Mouse (Mus musculus): ENCODE measurements around the gene Dbx1. TPM values are rescaled to one million over a fixed set of nuclear protein-coding genes. Genes with fewer than 3 reads are reported as not detected.
A peak's percentile ranks its signal among the peaks of the same experiment; 100 is the strongest.

The Dbx1 gene
- polyA plus RNA-seq, 1 experiment from 2014 or later = 182 TPM

DNA sequence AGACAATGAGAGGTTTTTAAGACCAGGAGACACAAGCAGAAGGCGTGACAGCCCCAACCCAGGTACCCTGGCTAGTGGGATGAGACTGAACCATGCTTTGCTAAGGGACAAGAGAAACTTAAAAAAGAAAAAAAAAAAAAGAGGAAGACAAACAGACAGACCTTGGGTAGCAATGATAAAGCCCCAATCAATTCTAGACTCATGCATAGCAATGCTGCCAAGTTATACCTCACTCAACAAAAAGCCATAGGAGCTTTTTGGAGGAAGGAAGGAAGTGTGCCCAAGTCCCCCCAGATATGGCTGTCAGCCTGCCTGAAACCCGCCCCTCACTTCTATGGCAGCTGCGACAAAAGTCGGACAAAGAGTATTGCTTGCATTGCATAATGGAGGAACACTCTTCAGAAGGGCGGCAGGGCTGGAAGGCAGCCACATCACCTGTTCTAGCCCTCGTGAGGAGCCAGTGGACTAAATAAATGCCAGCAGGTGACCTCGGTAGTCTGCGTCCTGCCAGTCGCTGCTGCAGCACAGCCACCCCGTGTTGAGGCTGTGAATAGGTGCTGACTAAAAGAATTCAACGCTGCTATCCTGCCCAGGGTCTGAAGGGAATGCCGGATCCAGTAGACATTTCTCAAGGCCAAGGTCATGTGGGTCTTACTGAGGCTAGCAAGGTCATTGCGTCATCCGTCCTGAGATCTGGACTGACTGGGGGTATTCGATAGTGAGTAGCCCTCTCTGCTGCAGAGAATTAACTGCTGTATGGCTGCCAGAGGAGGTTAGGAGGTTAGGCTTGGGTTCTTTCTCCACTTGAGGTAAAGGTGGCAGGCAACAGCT, 31.5 kb downstream of the Dbx1 start:
- Histone ChIP-seq H3K9me3 (ENCODE audit: control insufficient read depth, low read length) (no peaks in the 10 kb centered on the region), H3K4me1 (ENCODE audit: control insufficient read depth, insufficient read depth, low read length) (no peaks in the 10 kb centered on the region), H3K27ac (ENCODE audit: low read depth, low read length) (no peak overlapping the region), H3K4me2 (no peak overlapping the region), H3K27me3 (ENCODE audit: control insufficient read depth, insufficient read depth, low read length) (no peaks in the 10 kb centered on the region), H3K9ac (ENCODE audit: low read length) (no peak overlapping the region), H3K4me3 (ENCODE audit: low read depth, low read length) (no peak overlapping the region), H3K36me3 (ENCODE audit: control insufficient read depth, insufficient read depth, low read length) (no peaks in the 10 kb centered on the region)
- DNase-seq (ENCODE audit: low spot score, missing footprints) = no peak
- no peak for ATAC-seq (ENCODE audit: low FRiP score)
- WGBS = 91% methylated on average over 15 of the region's 15 CpGs

- H3K27ac ChIP-seq (ENCODE audit: low read depth, low read length) = no peak overlapping the region
- ATAC-seq (ENCODE audit: low FRiP score) = no peak
- no peaks in the 10 kb centered on the region for H3K27me3 ChIP-seq (ENCODE audit: control insufficient read depth, insufficient read depth, low read length)
- no peak overlapping the region for H3K4me3 ChIP-seq (ENCODE audit: low read depth, low read length)
- H3K36me3 ChIP-seq (ENCODE audit: control insufficient read depth, insufficient read depth, low read length) = no peaks in the 10 kb centered on the region; the same call in 1 of the 2 replicates
- H3K9ac ChIP-seq (ENCODE audit: low read length) = no peak overlapping the region
- no peak overlapping the region for H3K4me2 ChIP-seq
- WGBS = 93% methylated on average over 14 of the region's 14 CpGs
- no peaks in the 10 kb centered on the region for H3K4me1 ChIP-seq (ENCODE audit: control insufficient read depth, insufficient read depth, low read length)
- DNase-seq (ENCODE audit: low spot score, missing footprints) = no peak
- no peaks in the 10 kb centered on the region for H3K9me3 ChIP-seq (ENCODE audit: control insufficient read depth, low read length)
Measured at GRCm38 (mm10) chr7:49604244-49604643, 32.4 kb downstream of the Dbx1 start.

- H3K4me3 ChIP-seq (ENCODE audit: low read depth, low read length) = no peak overlapping the region
- no peak overlapping the region for H3K27ac ChIP-seq (ENCODE audit: low read depth, low read length)
- no peak overlapping the region for H3K9ac ChIP-seq (ENCODE audit: low read length)
- no peaks in the 10 kb centered on the region for H3K9me3 ChIP-seq (ENCODE audit: control insufficient read depth, low read length)
- no peaks in the 10 kb centered on the region for H3K27me3 ChIP-seq (ENCODE audit: control insufficient read depth, insufficient read depth, low read length)
- no peak overlapping the region for H3K4me2 ChIP-seq
- ATAC-seq (ENCODE audit: low FRiP score) = peak; percentile 68; the same call in 1 of the 2 replicates
- DNase-seq (ENCODE audit: low spot score, missing footprints) = peak; percentile 90
- WGBS = 60% methylated on average over 13 of the region's 13 CpGs
- no peaks in the 10 kb centered on the region; the same call in 1 of the 2 replicates for H3K36me3 ChIP-seq (ENCODE audit: control insufficient read depth, insufficient read depth, low read length)
- no peaks in the 10 kb centered on the region for H3K4me1 ChIP-seq (ENCODE audit: control insufficient read depth, insufficient read depth, low read length)
Measured at GRCm38 (mm10) chr7:49601191-49601975, 35.3 kb downstream of the Dbx1 start.

GRCm38 (mm10) chr7:49599950-49600349, 36.7 kb downstream of the Dbx1 start:
- Histone ChIP-seq H3K4me1 (ENCODE audit: control insufficient read depth, insufficient read depth, low read length) (no peaks in the 10 kb centered on the region), H3K4me2 (no peak overlapping the region), H3K36me3 (ENCODE audit: control insufficient read depth, insufficient read depth, low read length) (peaks cover 1% of the 10 kb centered on the region), H3K9ac (ENCODE audit: low read length) (no peak overlapping the region), H3K9me3 (ENCODE audit: control insufficient read depth, low read length) (no peaks in the 10 kb centered on the region), H3K4me3 (ENCODE audit: low read depth, low read length) (no peak overlapping the region), H3K27ac (ENCODE audit: low read depth, low read length) (no peak overlapping the region), H3K27me3 (ENCODE audit: control insufficient read depth, insufficient read depth, low read length) (no peaks in the 10 kb centered on the region)
- ATAC-seq (ENCODE audit: low FRiP score) = no peak
- WGBS = 94% methylated on average over 3 of the region's 3 CpGs
- DNase-seq (ENCODE audit: low spot score, missing footprints) = no peak

DNA sequence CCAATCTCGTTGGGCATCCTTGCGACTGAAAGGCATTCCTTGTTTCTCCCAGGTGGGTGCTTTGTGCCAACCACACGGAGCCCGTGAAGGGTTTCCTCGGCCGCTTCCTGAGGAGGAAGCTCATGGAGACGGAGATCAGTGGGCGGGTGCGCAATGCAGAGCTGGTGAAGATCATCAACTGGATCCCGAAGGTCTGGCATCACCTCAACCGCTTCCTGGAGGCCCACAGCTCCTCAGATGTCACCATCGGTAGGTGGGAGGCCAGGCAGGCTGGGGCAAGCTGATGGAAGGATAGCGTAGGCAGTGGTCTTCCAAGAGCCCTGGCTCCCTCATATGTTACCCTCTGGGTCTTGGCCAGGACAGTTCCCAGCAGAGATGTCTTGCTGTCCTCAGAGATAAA, 38.4 kb downstream of the Dbx1 start:
- Histone ChIP-seq H3K4me3 (ENCODE audit: low read depth, low read length) (no peak overlapping the region), H3K9me3 (ENCODE audit: control insufficient read depth, low read length) (no peaks in the 10 kb centered on the region), H3K27ac (ENCODE audit: low read depth, low read length) (no peak overlapping the region), H3K36me3 (ENCODE audit: control insufficient read depth, insufficient read depth, low read length) (peaks cover 7% of the 10 kb centered on the region), H3K9ac (ENCODE audit: low read length) (no peak overlapping the region), H3K4me2 (no peak overlapping the region), H3K4me1 (ENCODE audit: control insufficient read depth, insufficient read depth, low read length) (no peaks in the 10 kb centered on the region), H3K27me3 (ENCODE audit: control insufficient read depth, insufficient read depth, low read length) (no peaks in the 10 kb centered on the region)
- ATAC-seq (ENCODE audit: low FRiP score) (no peak), DNase-seq (ENCODE audit: low spot score, missing footprints) (no peak)
- 94% methylated on average over 13 of the region's 13 CpGs for WGBS

DNA sequence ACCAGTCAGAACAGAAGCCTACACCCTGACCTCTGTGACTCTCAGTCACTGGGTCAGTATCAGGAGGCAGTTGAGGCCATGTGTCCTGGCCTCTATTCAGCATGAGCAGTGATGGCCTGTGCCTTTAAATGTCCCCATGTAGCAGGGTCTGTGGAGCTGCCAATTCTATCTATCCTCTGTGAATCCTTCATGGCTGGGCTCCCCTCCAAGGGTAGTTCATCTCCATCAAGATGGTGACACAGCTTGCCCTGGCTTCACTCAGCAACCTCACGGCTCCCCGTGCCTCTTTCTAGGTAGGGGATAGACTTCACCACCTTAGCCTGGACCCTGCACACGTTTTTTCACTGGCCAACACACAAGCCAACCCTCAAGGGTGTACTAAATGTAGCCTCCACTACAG, 38.9 kb downstream of the Dbx1 start:
- Histone ChIP-seq H3K36me3 (ENCODE audit: control insufficient read depth, insufficient read depth, low read length) (peaks cover 7% of the 10 kb centered on the region), H3K4me2 (no peak overlapping the region), H3K4me3 (ENCODE audit: low read depth, low read length) (no peak overlapping the region), H3K9ac (ENCODE audit: low read length) (no peak overlapping the region), H3K27ac (ENCODE audit: low read depth, low read length) (no peak overlapping the region), H3K9me3 (ENCODE audit: control insufficient read depth, low read length) (no peaks in the 10 kb centered on the region), H3K27me3 (ENCODE audit: control insufficient read depth, insufficient read depth, low read length) (no peaks in the 10 kb centered on the region), H3K4me1 (ENCODE audit: control insufficient read depth, insufficient read depth, low read length) (no peaks in the 10 kb centered on the region)
- 87% methylated on average over 3 of the region's 3 CpGs for WGBS
- ATAC-seq (ENCODE audit: low FRiP score) = no peak
- no peak for DNase-seq (ENCODE audit: low spot score, missing footprints)

DNA sequence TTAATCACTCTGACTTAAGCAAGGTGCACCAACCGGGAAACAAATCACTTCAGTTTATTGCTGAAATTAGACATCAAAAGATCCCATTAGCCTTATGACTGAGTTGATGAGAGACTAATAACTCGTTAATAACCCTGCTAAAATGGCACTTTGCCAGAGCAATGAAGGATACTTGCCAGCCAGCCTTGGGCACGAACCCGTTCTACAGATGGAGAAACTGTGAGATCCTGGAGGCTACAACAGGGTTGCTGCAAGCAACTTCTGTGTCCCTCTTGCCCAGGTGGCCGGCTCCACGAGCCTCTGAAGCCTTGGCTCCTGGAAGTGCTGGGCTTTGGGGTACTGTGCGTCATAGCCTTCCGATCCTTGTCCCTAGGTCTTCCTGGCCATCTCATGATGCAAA, 47.0 kb downstream of the Dbx1 start:
- H3K4me3 ChIP-seq (ENCODE audit: low read depth, low read length) = no peak overlapping the region
- no peak overlapping the region for H3K9ac ChIP-seq (ENCODE audit: low read length)
- peaks cover 5% of the 10 kb centered on the region; the same call in 1 of the 2 replicates for H3K36me3 ChIP-seq (ENCODE audit: control insufficient read depth, insufficient read depth, low read length)

DNA sequence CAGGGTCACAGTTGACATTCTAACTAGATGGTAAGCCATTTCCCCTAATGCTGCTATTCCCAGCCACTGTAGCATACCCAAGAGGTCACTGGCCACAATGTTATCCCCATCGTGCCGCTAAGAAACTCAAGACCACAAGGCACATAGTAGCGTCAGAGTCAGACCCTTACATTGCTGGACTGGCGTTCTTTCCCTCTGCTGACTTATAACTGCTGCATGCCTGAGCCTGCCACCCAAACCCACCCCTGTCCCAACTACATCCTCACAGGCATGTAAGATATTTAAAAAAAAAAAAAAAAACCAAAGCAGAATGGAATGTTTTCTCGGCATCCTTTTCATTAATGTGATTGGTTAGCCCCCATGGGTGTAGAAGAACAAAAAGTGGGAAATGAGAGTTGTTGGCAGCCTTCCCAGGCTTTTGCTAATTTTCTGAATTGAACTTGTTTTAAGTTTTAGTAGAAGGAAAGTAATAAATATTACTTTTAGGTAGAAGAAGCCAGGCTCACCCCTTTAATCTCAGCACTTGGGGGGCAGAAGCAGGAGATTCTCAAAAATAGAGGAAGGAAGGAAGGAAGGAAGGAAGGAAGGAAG, 50.0 kb downstream of the Dbx1 start:
- no peaks in the 10 kb centered on the region for H3K9me3 ChIP-seq (ENCODE audit: control insufficient read depth, low read length)
- no peak overlapping the region for H3K27ac ChIP-seq (ENCODE audit: low read depth, low read length)
- no peaks in the 10 kb centered on the region for H3K27me3 ChIP-seq (ENCODE audit: control insufficient read depth, insufficient read depth, low read length)
- H3K4me3 ChIP-seq (ENCODE audit: low read depth, low read length) = no peak overlapping the region
- 88% methylated on average over 5 of the region's 5 CpGs for WGBS
- H3K9ac ChIP-seq (ENCODE audit: low read length) = no peak overlapping the region
- no peaks in the 10 kb centered on the region for H3K4me1 ChIP-seq (ENCODE audit: control insufficient read depth, insufficient read depth, low read length)
- no peak for ATAC-seq (ENCODE audit: low FRiP score)
- H3K36me3 ChIP-seq (ENCODE audit: control insufficient read depth, insufficient read depth, low read length) = peaks cover 2% of the 10 kb centered on the region
- H3K4me2 ChIP-seq = no peak overlapping the region
- no peak for DNase-seq (ENCODE audit: low spot score, missing footprints)

More for the DNA sequence above, 47.0 kb downstream of the Dbx1 start:
- DNase-seq (ENCODE audit: low spot score, missing footprints) (no peak), ATAC-seq (ENCODE audit: low FRiP score) (no peak)
- no peaks in the 10 kb centered on the region for H3K4me1 ChIP-seq (ENCODE audit: control insufficient read depth, insufficient read depth, low read length)
- H3K9me3 ChIP-seq (ENCODE audit: control insufficient read depth, low read length) = no peaks in the 10 kb centered on the region
- no peak overlapping the region for H3K4me2 ChIP-seq
- H3K27me3 ChIP-seq (ENCODE audit: control insufficient read depth, insufficient read depth, low read length) = no peaks in the 10 kb centered on the region
- H3K27ac ChIP-seq (ENCODE audit: low read depth, low read length) = no peak overlapping the region
- WGBS = 94% methylated on average over 8 of the region's 8 CpGs

DNA sequence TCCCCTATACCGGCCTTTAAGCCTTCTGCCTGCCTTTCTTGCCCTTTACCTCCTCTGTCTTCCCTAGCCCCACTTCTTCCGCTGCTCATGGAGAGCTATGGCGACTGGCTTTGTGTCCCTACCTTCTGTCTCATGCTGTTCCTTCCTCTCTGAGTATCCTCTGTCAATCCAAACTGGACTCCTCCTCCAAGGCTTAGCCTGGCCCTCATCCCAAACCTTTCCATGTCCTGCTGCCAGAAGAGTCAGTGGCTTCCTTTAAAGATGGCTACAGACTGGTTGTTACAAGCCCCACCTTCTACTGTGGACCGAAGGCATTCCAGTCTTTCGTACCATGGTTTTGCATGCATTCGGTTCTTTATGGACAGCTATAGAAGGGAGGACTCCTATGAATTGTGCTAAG, 53.5 kb downstream of the Dbx1 start:
- H3K4me3 ChIP-seq (ENCODE audit: low read depth, low read length) = no peak overlapping the region
- no peaks in the 10 kb centered on the region for H3K9me3 ChIP-seq (ENCODE audit: control insufficient read depth, low read length)
- H3K27me3 ChIP-seq (ENCODE audit: control insufficient read depth, insufficient read depth, low read length) = no peaks in the 10 kb centered on the region
- no peak overlapping the region for H3K4me2 ChIP-seq
- no peak for ATAC-seq (ENCODE audit: low FRiP score)
- peaks cover 2% of the 10 kb centered on the region for H3K36me3 ChIP-seq (ENCODE audit: control insufficient read depth, insufficient read depth, low read length)
- H3K4me1 ChIP-seq (ENCODE audit: control insufficient read depth, insufficient read depth, low read length) = no peaks in the 10 kb centered on the region
- no peak for DNase-seq (ENCODE audit: low spot score, missing footprints)
- WGBS = 92% methylated on average over 6 of the region's 6 CpGs
- H3K27ac ChIP-seq (ENCODE audit: low read depth, low read length) = no peak overlapping the region
- no peak overlapping the region for H3K9ac ChIP-seq (ENCODE audit: low read length)
